Mouse (Mus musculus): Measurements from ENCODE around the gene Abi3. TPM values are rescaled to one million over a fixed set of nuclear protein-coding genes. Genes with fewer than 3 reads are reported as not detected.

The Abi3 gene
- polyA plus RNA-seq, 1 experiment, result 166 TPM

DNA sequence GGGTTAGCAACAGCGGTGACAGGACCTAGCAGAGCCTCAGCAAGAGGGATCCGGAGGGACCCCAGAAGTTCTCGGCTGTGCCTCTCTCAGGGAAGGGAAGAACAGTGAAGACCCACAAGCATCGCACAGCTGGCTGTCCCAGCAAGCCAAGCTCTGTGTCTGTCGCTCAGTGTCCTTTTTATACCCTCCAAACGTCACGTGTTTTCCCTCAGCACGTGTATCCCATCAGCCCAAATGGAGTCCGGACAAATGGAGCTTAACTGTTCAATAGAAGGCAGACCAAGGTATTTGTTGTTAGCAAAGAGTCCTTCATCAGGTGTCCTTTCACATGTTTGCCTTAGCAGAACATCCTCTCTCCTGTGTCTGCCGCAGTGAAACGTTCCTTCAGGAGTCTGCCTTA lies 60.7 kb downstream of the Abi3 start:
- H3K4me1 ChIP-seq (ENCODE audit: control insufficient read depth, insufficient read depth, insufficient read length), result no peaks in the 10 kb centered on the region
- no peak overlapping the region for H3K4me3 ChIP-seq (ENCODE audit: extremely low read depth, insufficient read depth, insufficient read length)
- no peaks in the 10 kb centered on the region for H3K27me3 ChIP-seq (ENCODE audit: control insufficient read depth, insufficient read depth, low read length)
- no peaks in the 10 kb centered on the region for H3K36me3 ChIP-seq (ENCODE audit: control insufficient read depth, insufficient read depth, low read length)
- no peak overlapping the region for H3K27ac ChIP-seq (ENCODE audit: insufficient read depth, low read length)
- DNase-seq (ENCODE audit: low read depth in 1 of 2, low spot score in 2 of 2), result no peak
- no peak for TF ChIP-seq CTCF (IDR thresholded peaks at IDR 0.05; ENCODE audit: extremely low read depth, insufficient read depth, insufficient read length, insufficient replicate concordance)
- WGBS, result 94% methylated on average over 11 of the region's 11 CpGs

DNA sequence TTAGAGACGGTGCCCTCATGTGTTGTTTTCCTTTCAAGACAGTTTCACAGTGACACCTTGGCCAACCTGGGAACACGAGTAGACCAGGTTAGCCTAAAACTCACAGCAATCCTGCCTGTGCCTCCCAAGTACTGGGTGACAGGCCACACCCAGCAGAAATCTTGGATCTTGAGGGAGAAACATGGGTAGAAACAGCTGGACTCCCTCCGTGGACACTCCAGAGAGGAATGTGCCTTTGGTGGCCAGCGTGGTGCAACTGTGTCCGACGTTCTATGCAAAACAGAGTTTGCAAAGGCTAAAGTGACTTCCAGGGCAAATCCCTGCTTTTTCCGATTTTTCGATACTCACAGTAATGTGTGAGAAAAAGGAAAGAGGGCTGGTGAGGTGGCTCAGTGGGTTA lies 61.8 kb downstream of the Abi3 start:
- no peaks in the 10 kb centered on the region for H3K36me3 ChIP-seq (ENCODE audit: control insufficient read depth, insufficient read depth, low read length)
- WGBS, result 96% methylated on average over 8 of the region's 8 CpGs
- no peaks in the 10 kb centered on the region for H3K4me1 ChIP-seq (ENCODE audit: control insufficient read depth, insufficient read depth, insufficient read length)
- no peak for DNase-seq (ENCODE audit: low read depth in 1 of 2, low spot score in 2 of 2)
- no peak overlapping the region for H3K27ac ChIP-seq (ENCODE audit: insufficient read depth, low read length)
- TF ChIP-seq POLR2A (IDR thresholded peaks at IDR 0.05; ENCODE audit: low read depth, low read length) (no peak), CTCF (IDR thresholded peaks at IDR 0.05; ENCODE audit: extremely low read depth, insufficient read depth, insufficient read length, insufficient replicate concordance) (no peak)
- H3K27me3 ChIP-seq (ENCODE audit: control insufficient read depth, insufficient read depth, low read length), result no peaks in the 10 kb centered on the region
- H3K4me3 ChIP-seq (ENCODE audit: extremely low read depth, insufficient read depth, insufficient read length), result no peak overlapping the region

Other genes starting within 250 kb of the Abi3 start
- gene Phb, start 175.5 kb downstream of the Abi3 start, polyA plus RNA-seq (2012; rRNA removed), result 46.5 and 49.5 TPM in 2 replicates
- gene Zfp652, start 129.8 kb downstream of the Abi3 start, polyA plus RNA-seq (2012; rRNA removed), result 18.2 and 25.8 TPM in 2 replicates
- 0.08 and 0.14 TPM in 2 replicates for gene B130006D01Rik, start 118.9 kb downstream of the Abi3 start, polyA plus RNA-seq (2012; rRNA removed)
- gene Phospho1, start 18.0 kb downstream of the Abi3 start, polyA plus RNA-seq (2012; rRNA removed), result 34.5 and 42.5 TPM in 2 replicates
- 28.3 and 30.4 TPM in 2 replicates for gene Gngt2, start 5.3 kb downstream of the Abi3 start, polyA plus RNA-seq (2012; rRNA removed)
- gene B4galnt2, start 72.4 kb upstream of the Abi3 start, polyA plus RNA-seq (2012; rRNA removed), result not detected in 2 replicates
- 0.05 TPM in 1 of 2 replicates, not detected in the other for gene Igf2bp1, start 163.5 kb upstream of the Abi3 start, polyA plus RNA-seq (2012; rRNA removed)
- gene Gip, start 182.1 kb upstream of the Abi3 start, polyA plus RNA-seq (2012; rRNA removed), result not detected in 2 replicates
- 15.6 and 18.1 TPM in 2 replicates for gene Snf8, start 192.4 kb upstream of the Abi3 start, polyA plus RNA-seq (2012; rRNA removed)
- gene Ube2z, start 222.9 kb upstream of the Abi3 start, polyA plus RNA-seq (2012; rRNA removed), result 20.1 and 20.2 TPM in 2 replicates
- 193 and 219 TPM in 2 replicates for gene Atp5g1, start 233.2 kb upstream of the Abi3 start, polyA plus RNA-seq (2012; rRNA removed)